In genomic region chr11:18122616-18123015, GRCm38 (mm10) we compare ENCODE assay signal across 24 mouse cellular contexts.
"Had no signal": no experiment of that assay in that cellular context is flagged by ENCODE, and none has a peak within 500 bp of the region (broad histone marks: within the 10 kb centered on the region; RNA-seq: fewer than 3 reads in every experiment).

No protein-coding gene starts in this region.

- H3K9ac ChIP-seq: heart, embryonic 13.5 days; heart, embryonic 15.5 days; hindbrain, embryonic 13.5 days; hindbrain, embryonic 15.5 days; kidney, embryonic 15.5 days; limb, embryonic 13.5 days; limb, embryonic 15.5 days; liver, embryonic 12.5 days; liver, embryonic 14.5 days had no signal

- DNase-seq: gastrocnemius, postnatal 14 days; gastrocnemius, postnatal 36 days; heart, adult 11 months; kidney, adult 11 months; kidney, adult 2 months; kidney, adult 9 months; kidney, postnatal 14 days; kidney, postnatal 36 days; layer of hippocampus, adult 9-11 months; layer of hippocampus, postnatal 36 days had no signal

- ATAC-seq: hindbrain, postnatal 0 days; intestine, embryonic 16.5 days; liver, embryonic 12.5 days had no signal

- H3K9me3 ChIP-seq: heart, embryonic 13.5 days; heart, embryonic 15.5 days; hindbrain, embryonic 13.5 days; hindbrain, embryonic 15.5 days; kidney, embryonic 15.5 days; limb, embryonic 13.5 days; limb, embryonic 15.5 days; liver, embryonic 12.5 days had no signal

- H3K4me3 ChIP-seq: heart, adult 2 months; heart, embryonic 13.5 days; heart, embryonic 15.5 days; hindbrain, embryonic 13.5 days; hindbrain, embryonic 15.5 days; kidney, embryonic 15.5 days; limb, embryonic 13.5 days; limb, embryonic 15.5 days; liver, embryonic 12.5 days had no signal

- H3K27ac ChIP-seq: heart, adult 2 months; heart, embryonic 13.5 days; heart, embryonic 15.5 days; hindbrain, embryonic 13.5 days; hindbrain, embryonic 15.5 days; hindbrain, postnatal 0 days; kidney, embryonic 15.5 days; kidney, postnatal 0 days; limb, embryonic 13.5 days; limb, embryonic 15.5 days; liver, embryonic 12.5 days; liver, embryonic 14.5 days had no signal

- H3K4me2 ChIP-seq: heart, embryonic 11.5 days; heart, embryonic 13.5 days; heart, embryonic 15.5 days; hindbrain, embryonic 13.5 days; hindbrain, embryonic 15.5 days; kidney, embryonic 15.5 days; limb, embryonic 13.5 days; limb, embryonic 15.5 days; liver, embryonic 12.5 days had no signal

- H3K4me1 ChIP-seq: heart, embryonic 13.5 days; heart, embryonic 15.5 days; hindbrain, embryonic 13.5 days; hindbrain, embryonic 15.5 days; limb, embryonic 13.5 days; limb, embryonic 15.5 days; liver, embryonic 12.5 days had no signal

- H3K36me3 ChIP-seq: heart, embryonic 13.5 days; heart, embryonic 15.5 days; hindbrain, embryonic 13.5 days; hindbrain, embryonic 15.5 days; kidney, embryonic 15.5 days; limb, embryonic 13.5 days; limb, embryonic 15.5 days; liver, embryonic 12.5 days had no signal

- H3K27me3 ChIP-seq: heart, embryonic 13.5 days; heart, embryonic 15.5 days; hindbrain, embryonic 13.5 days; hindbrain, embryonic 15.5 days; kidney, embryonic 15.5 days; limb, embryonic 13.5 days; limb, embryonic 15.5 days; liver, embryonic 12.5 days had no signal
